Mouse (Mus musculus): ENCODE data around the gene Sec24d. TPM values are rescaled to one million over a fixed set of nuclear protein-coding genes. Genes with fewer than 3 reads are reported as not detected.
A peak's percentile ranks its signal among the peaks of the same experiment; 100 is the strongest.

The Sec24d gene
- polyA plus RNA-seq (2014; fragmentation: Nextera tagmentation; extraction: Ambion mirVana): 88.0 and 98.2 TPM in 2 replicates

- H3K4me1 ChIP-seq (replicated peaks; ENCODE audit: control insufficient read depth, insufficient read depth, low read length): peaks cover 11% of the 10 kb centered on the region; the same call in 1 of the 2 replicates
- H3K36me3 ChIP-seq (ENCODE audit: control insufficient read depth, insufficient read depth, low read length): peaks cover 28% of the 10 kb centered on the region
- peak within 1 kb of the TSS; percentile 68 for H3K27ac ChIP-seq (ENCODE audit: low read depth)
- no peaks in the 10 kb centered on the region for H3K9me3 ChIP-seq (ENCODE audit: control insufficient read depth, low read length)
- peak; percentile 91 for DNase-seq (ENCODE audit: low spot score)
- peak within 1 kb of the TSS; percentile 57 for H3K4me2 ChIP-seq (ENCODE audit: low read length)
- ATAC-seq (replicated peaks; ENCODE audit: low FRiP score, low TSS enrichment, low read depth): peak; percentile 92
- WGBS: 3% methylated on average over 68 of the region's 68 CpGs
- H3K4me3 ChIP-seq (ENCODE audit: low read depth, low read length): peak within 1 kb of the TSS; percentile 72
- H3K27me3 ChIP-seq (replicated peaks; ENCODE audit: control insufficient read depth, insufficient read depth, low read length): no peaks in the 10 kb centered on the region
- peak within 1 kb of the TSS; percentile 63 for H3K9ac ChIP-seq (ENCODE audit: low read length)
These were observed at the start of gene Sec24d for GRCm38 (mm10) chr3:123266753-123267651. Sec24d (plus strand) TSS chr3:123267455.

DNA sequence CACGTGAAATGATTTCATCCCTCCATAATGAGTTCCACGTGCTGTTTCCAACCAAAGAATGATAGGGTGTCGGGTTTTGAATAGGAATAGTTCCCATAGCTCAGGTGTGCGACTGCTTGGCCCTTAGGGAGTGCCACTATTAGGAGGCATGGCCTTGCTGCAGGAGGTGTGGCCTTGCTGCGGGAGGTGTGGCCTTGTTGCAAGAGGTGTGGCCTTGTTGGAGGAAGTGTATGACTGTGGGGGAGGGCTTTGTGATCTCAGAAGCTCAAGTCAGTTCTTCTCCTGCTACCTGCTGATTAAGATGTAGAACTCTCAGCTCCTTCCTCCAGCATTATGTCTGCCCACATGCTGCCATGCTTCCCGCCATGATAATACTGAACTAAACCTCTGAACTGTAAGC, 48.6 kb upstream of the Sec24d start:
- DNase-seq (ENCODE audit: low spot score): no peak
- Histone ChIP-seq H3K27ac (ENCODE audit: low read depth) (no peak overlapping the region), H3K9ac (ENCODE audit: low read length) (no peak overlapping the region), H3K4me2 (ENCODE audit: low read length) (no peak overlapping the region), H3K36me3 (ENCODE audit: control insufficient read depth, insufficient read depth, low read length) (no peaks in the 10 kb centered on the region), H3K4me3 (ENCODE audit: low read depth, low read length) (no peak overlapping the region), H3K27me3 (replicated peaks; ENCODE audit: control insufficient read depth, insufficient read depth, low read length) (no peaks in the 10 kb centered on the region), H3K9me3 (ENCODE audit: control insufficient read depth, low read length) (no peaks in the 10 kb centered on the region), H3K4me1 (replicated peaks; ENCODE audit: control insufficient read depth, insufficient read depth, low read length) (peaks cover 4% of the 10 kb centered on the region; the same call in 1 of the 2 replicates)
- ATAC-seq (replicated peaks; ENCODE audit: low FRiP score, low TSS enrichment, low read depth): 0 out of 2 replicates have a peak, but pooled peaks have one; percentile 53
- 67% methylated on average over 6 of the region's 6 CpGs for WGBS

GRCm38 (mm10) chr3:123227276-123227675, 40.0 kb upstream of the Sec24d start:
- no peak for ATAC-seq (replicated peaks; ENCODE audit: low FRiP score, low TSS enrichment, low read depth)
- H3K9me3 ChIP-seq (ENCODE audit: control insufficient read depth, low read length): peaks cover 5% of the 10 kb centered on the region; the same call in 1 of the 2 replicates
- no peak overlapping the region for H3K4me3 ChIP-seq (ENCODE audit: low read depth, low read length)
- no peaks in the 10 kb centered on the region for H3K27me3 ChIP-seq (replicated peaks; ENCODE audit: control insufficient read depth, insufficient read depth, low read length)
- 0 out of 2 replicates have a peak, but pooled peaks cover 3% of the 10 kb centered on the region for H3K36me3 ChIP-seq (ENCODE audit: control insufficient read depth, insufficient read depth, low read length)
- H3K4me2 ChIP-seq (ENCODE audit: low read length): no peak overlapping the region
- no peak overlapping the region for H3K9ac ChIP-seq (ENCODE audit: low read length)
- no peak overlapping the region for H3K27ac ChIP-seq (ENCODE audit: low read depth)
- DNase-seq (ENCODE audit: low spot score): no peak
- H3K4me1 ChIP-seq (replicated peaks; ENCODE audit: control insufficient read depth, insufficient read depth, low read length): no peaks in the 10 kb centered on the region
- WGBS: 86% methylated on average over 3 of the region's 3 CpGs

DNA sequence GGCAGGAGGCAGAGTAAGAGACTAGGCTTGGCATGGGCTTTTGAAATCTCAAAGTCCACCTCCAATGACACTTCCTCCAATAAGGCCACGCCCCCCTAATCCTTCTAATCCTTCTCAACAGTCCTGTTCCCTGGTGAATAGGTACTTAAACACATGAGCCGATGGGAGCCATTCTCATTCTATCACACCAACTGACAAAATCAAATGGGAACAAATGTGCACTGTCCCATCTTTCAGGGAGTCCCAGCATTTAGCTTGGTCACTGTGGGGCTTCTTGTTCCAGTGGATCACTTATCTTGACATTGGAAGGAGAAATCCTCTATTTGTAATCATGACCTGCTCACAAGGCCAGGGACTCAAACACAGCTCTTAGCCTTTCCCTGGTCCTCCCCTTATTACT, 35.6 kb upstream of the Sec24d start:
- peaks cover 5% of the 10 kb centered on the region; the same call in 1 of the 2 replicates for H3K9me3 ChIP-seq (ENCODE audit: control insufficient read depth, low read length)
- no peak overlapping the region for H3K27ac ChIP-seq (ENCODE audit: low read depth)
- H3K4me2 ChIP-seq (ENCODE audit: low read length): no peak overlapping the region
- 86% methylated on average over 2 of the region's 2 CpGs for WGBS
- H3K27me3 ChIP-seq (replicated peaks; ENCODE audit: control insufficient read depth, insufficient read depth, low read length): no peaks in the 10 kb centered on the region
- DNase-seq (ENCODE audit: low spot score): no peak
- H3K9ac ChIP-seq (ENCODE audit: low read length): no peak overlapping the region
- no peak for ATAC-seq (replicated peaks; ENCODE audit: low FRiP score, low TSS enrichment, low read depth)
- peaks cover 6% of the 10 kb centered on the region; the same call in 1 of the 2 replicates for H3K4me1 ChIP-seq (replicated peaks; ENCODE audit: control insufficient read depth, insufficient read depth, low read length)
- H3K36me3 ChIP-seq (ENCODE audit: control insufficient read depth, insufficient read depth, low read length): 0 out of 2 replicates have a peak, but pooled peaks cover 3% of the 10 kb centered on the region
- H3K4me3 ChIP-seq (ENCODE audit: low read depth, low read length): no peak overlapping the region

- Histone ChIP-seq H3K4me1 (replicated peaks; ENCODE audit: control insufficient read depth, insufficient read depth, low read length) (peaks cover 12% of the 10 kb centered on the region), H3K36me3 (ENCODE audit: control insufficient read depth, insufficient read depth, low read length) (0 out of 2 replicates have a peak, but pooled peaks cover 3% of the 10 kb centered on the region), H3K9ac (ENCODE audit: low read length) (peak overlapping the region; percentile 53), H3K4me3 (ENCODE audit: low read depth, low read length) (peak overlapping the region; percentile 66), H3K27ac (ENCODE audit: low read depth) (peak overlapping the region; percentile 65), H3K9me3 (ENCODE audit: control insufficient read depth, low read length) (peaks cover 5% of the 10 kb centered on the region; the same call in 1 of the 2 replicates), H3K4me2 (ENCODE audit: low read length) (peak overlapping the region; percentile 53), H3K27me3 (replicated peaks; ENCODE audit: control insufficient read depth, insufficient read depth, low read length) (no peaks in the 10 kb centered on the region)
- peak; percentile 65 for DNase-seq (ENCODE audit: low spot score)
- peak; percentile 47; the same call in 1 of the 2 replicates for ATAC-seq (replicated peaks; ENCODE audit: low FRiP score, low TSS enrichment, low read depth)
- WGBS: 27% methylated on average over 16 of the region's 16 CpGs
These were observed 32.9 kb upstream of the Sec24d start for GRCm38 (mm10) chr3:123234191-123234836.

GRCm38 (mm10) chr3:123235495-123235894, 31.8 kb upstream of the Sec24d start:
- H3K27ac ChIP-seq (ENCODE audit: low read depth): peak overlapping the region; percentile 78
- peaks cover 5% of the 10 kb centered on the region; the same call in 1 of the 2 replicates for H3K9me3 ChIP-seq (ENCODE audit: control insufficient read depth, low read length)
- peaks cover 12% of the 10 kb centered on the region for H3K4me1 ChIP-seq (replicated peaks; ENCODE audit: control insufficient read depth, insufficient read depth, low read length)
- DNase-seq (ENCODE audit: low spot score): no peak
- H3K4me3 ChIP-seq (ENCODE audit: low read depth, low read length): peak overlapping the region; percentile 66
- H3K9ac ChIP-seq (ENCODE audit: low read length): peak overlapping the region; percentile 68
- H3K4me2 ChIP-seq (ENCODE audit: low read length): peak overlapping the region; percentile 59
- H3K27me3 ChIP-seq (replicated peaks; ENCODE audit: control insufficient read depth, insufficient read depth, low read length): no peaks in the 10 kb centered on the region
- WGBS: 15% methylated on average over 7 of the region's 7 CpGs
- no peak for ATAC-seq (replicated peaks; ENCODE audit: low FRiP score, low TSS enrichment, low read depth)
- 0 out of 2 replicates have a peak, but pooled peaks cover 2% of the 10 kb centered on the region for H3K36me3 ChIP-seq (ENCODE audit: control insufficient read depth, insufficient read depth, low read length)

DNA sequence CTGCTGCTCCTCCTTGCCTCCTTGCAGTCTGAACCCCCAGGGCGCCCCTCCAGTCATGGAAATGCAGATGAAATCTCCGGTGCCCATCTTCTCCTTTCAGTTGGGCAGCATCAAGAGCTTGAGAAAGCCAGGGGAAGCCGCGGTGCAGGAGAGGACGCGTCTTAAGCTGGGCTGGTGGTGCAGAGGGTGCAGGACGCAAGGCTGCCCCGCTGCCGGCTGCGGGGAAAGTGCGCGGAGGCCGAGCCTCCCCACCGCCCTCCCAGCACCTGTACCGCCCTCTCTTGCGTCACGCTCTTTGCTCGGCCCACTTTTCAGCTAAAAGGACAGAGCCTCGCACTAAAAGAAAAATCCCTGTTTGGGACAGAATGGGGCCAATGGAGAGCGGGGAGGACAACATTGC, 31.3 kb upstream of the Sec24d start, which contains the start of gene Synpo2:
TSS of gene Synpo2 (minus strand) at position 229 of the 400 bp plus-strand sequence.
- Histone ChIP-seq H3K27ac (ENCODE audit: low read depth) (peak within 1 kb of the TSS; percentile 78), H3K36me3 (ENCODE audit: control insufficient read depth, insufficient read depth, low read length) (no peaks in the 10 kb centered on the region), H3K4me1 (replicated peaks; ENCODE audit: control insufficient read depth, insufficient read depth, low read length) (peaks cover 12% of the 10 kb centered on the region), H3K27me3 (replicated peaks; ENCODE audit: control insufficient read depth, insufficient read depth, low read length) (no peaks in the 10 kb centered on the region), H3K4me2 (ENCODE audit: low read length) (peak within 1 kb of the TSS; percentile 59), H3K9me3 (ENCODE audit: control insufficient read depth, low read length) (peaks cover 5% of the 10 kb centered on the region; the same call in 1 of the 2 replicates), H3K9ac (ENCODE audit: low read length) (peak within 1 kb of the TSS; percentile 68), H3K4me3 (ENCODE audit: low read depth, low read length) (peak within 1 kb of the TSS; percentile 66)
- WGBS: under 1% methylated on average over 20 of the region's 20 CpGs
- peak; percentile 80 for DNase-seq (ENCODE audit: low spot score)
- ATAC-seq (replicated peaks; ENCODE audit: low FRiP score, low TSS enrichment, low read depth): peak; percentile 72

DNA sequence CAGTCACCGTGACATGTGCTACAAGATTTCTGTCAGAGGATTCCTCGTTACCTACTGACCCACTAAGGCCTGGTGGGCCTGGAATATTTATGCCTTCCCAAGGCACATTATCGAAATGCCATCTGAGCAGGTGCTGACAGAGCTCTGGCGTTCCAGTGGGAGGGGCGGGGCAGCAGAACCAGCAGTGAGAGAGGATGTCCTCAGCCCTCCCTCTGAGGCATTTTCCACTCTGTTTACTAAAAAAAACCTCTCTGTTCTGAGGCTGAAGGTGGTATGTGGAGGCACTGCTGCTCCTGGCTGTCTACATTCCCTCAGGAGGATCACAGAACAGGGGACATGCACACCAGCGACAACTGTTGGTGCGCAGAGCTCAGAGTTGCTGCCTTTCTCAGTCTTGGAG, 30.2 kb upstream of the Sec24d start:
- no peak overlapping the region for H3K4me2 ChIP-seq (ENCODE audit: low read length)
- ATAC-seq (replicated peaks; ENCODE audit: low FRiP score, low TSS enrichment, low read depth): no peak

More for the DNA sequence above, 30.2 kb upstream of the Sec24d start:
- 29% methylated on average over 7 of the region's 7 CpGs for WGBS
- Histone ChIP-seq H3K4me1 (replicated peaks; ENCODE audit: control insufficient read depth, insufficient read depth, low read length) (peaks cover 12% of the 10 kb centered on the region), H3K9ac (ENCODE audit: low read length) (no peak overlapping the region), H3K36me3 (ENCODE audit: control insufficient read depth, insufficient read depth, low read length) (no peaks in the 10 kb centered on the region), H3K9me3 (ENCODE audit: control insufficient read depth, low read length) (no peaks in the 10 kb centered on the region), H3K4me3 (ENCODE audit: low read depth, low read length) (no peak overlapping the region), H3K27me3 (replicated peaks; ENCODE audit: control insufficient read depth, insufficient read depth, low read length) (no peaks in the 10 kb centered on the region), H3K27ac (ENCODE audit: low read depth) (no peak overlapping the region)
- DNase-seq (ENCODE audit: low spot score): no peak
